Mouse (Mus musculus) testis, adult 2 months (tissue): Measurements from ENCODE around the gene Sod1.

ENCODE experiments used
- CTCF ChIP-seq: fragments of 200-500 bp; IDR thresholded peaks from 2 replicates; pipeline ENCODE4 v1.5.1; 2012; ENCODE audit warnings: low read depth, mild to moderate bottlenecking, inconsistent platforms, low read length, moderate library complexity; ENCODE audit not compliant: control insufficient read depth, insufficient read depth, insufficient replicate concordance
- POLR2A ChIP-seq: fragments of 200-500 bp; IDR thresholded peaks from 2 replicates; pipeline ENCODE4 v1.6.1; 2012; ENCODE audit warnings: low read depth, mild to moderate bottlenecking, inconsistent platforms, low read length, moderate library complexity; ENCODE audit not compliant: control insufficient read depth

DNA sequence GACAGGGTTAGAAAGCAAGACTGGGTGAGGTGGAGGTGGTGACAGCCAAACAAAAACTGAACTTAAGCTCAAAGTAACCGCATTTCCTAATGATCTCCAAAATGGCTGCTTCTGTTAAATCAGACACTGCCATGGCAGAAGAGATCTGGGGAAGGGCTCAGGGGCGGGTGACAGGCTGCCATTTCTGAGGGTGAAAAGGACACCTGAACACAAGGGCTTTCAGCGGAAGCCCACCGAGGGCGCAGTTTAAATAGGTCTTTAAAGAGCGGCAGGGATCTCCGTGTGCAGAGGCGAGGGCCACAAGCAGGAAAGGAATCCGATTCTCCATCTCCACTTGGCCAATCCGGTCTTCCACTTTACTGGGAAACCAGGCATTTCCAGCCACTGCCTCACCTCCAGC is 13.1 kb downstream of the Sod1 start:
- TF ChIP-seq CTCF (no peak), POLR2A (no peak)
